Mouse (Mus musculus) layer of hippocampus, postnatal 10 days (tissue): Measurements from ENCODE around the gene Slk. TPM values are rescaled to one million over a fixed set of nuclear protein-coding genes. Genes with fewer than 3 reads are reported as not detected.
"Not testable (repeated sequence)": the region's sequence is repeated elsewhere in the genome, so short reads cannot be mapped to it uniquely, and the experiment has no call there.

Experiments
- DNase-seq, 2 experiments: peaks; one replicate each; pipeline ENCODE4 v3.0.0; 2021; ENCODE audit warnings: low spot score in 2 of 2
- total RNA-seq, 2 experiments: library from RNA; stranded (reverse); gene quantifications; 2 replicates each; pipeline ENCODE4 v1.2.3; 2021

Slk gene
- total RNA-seq, 2 experiments from 2014 or later, result 40.0 to 44.3 TPM

DNA sequence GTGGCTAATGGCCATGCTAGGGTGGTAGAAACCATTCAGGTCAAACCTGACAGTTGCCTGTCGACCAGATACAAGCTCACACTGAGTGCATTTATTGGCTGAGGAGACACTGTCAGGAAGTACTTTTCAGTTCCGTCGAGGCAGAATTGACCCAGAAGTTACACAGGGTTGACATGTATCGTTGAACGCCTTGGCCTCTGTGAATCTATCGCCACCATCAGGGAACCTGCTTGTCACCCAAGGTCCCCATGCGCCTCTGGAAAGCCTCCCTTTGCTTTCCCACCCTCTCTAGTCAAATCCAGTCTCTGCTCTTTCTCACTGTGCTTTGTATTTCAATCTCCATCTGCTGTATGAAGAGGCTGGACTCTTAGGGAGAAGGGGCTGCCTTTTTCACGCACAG is 13.5 kb upstream of the Slk start:
- no peak for DNase-seq

GRCm38 (mm10) chr19:47570042-47570441 is 9.4 kb upstream of the Slk start:
- no peak for DNase-seq

- not testable (repeated sequence) for DNase-seq
These were observed 7.5 kb upstream of the Slk start for GRCm38 (mm10) chr19:47571981-47572380.

GRCm38 (mm10) chr19:47573718-47574117 is 5.8 kb upstream of the Slk start:
- no peak for DNase-seq

GRCm38 (mm10) chr19:47578581-47579224 is 775 bp upstream of the Slk start:
- peak in 1 of 2 experiments; percentile 15 for DNase-seq

- peak in 1 of 2 experiments; percentile 28 for DNase-seq
These were observed 532 bp downstream of the Slk start for GRCm38 (mm10) chr19:47579788-47580631.

GRCm38 (mm10) chr19:47585772-47586171 is 6.3 kb downstream of the Slk start:
- no peak for DNase-seq

- DNase-seq, result no peak
These were observed 7.5 kb downstream of the Slk start for GRCm38 (mm10) chr19:47587009-47587408.

- DNase-seq, result no peak
These were observed 29.0 kb downstream of the Slk start for GRCm38 (mm10) chr19:47608513-47608912.

GRCm38 (mm10) chr19:47613442-47613841 is 34.0 kb downstream of the Slk start:
- no peak for DNase-seq

DNA sequence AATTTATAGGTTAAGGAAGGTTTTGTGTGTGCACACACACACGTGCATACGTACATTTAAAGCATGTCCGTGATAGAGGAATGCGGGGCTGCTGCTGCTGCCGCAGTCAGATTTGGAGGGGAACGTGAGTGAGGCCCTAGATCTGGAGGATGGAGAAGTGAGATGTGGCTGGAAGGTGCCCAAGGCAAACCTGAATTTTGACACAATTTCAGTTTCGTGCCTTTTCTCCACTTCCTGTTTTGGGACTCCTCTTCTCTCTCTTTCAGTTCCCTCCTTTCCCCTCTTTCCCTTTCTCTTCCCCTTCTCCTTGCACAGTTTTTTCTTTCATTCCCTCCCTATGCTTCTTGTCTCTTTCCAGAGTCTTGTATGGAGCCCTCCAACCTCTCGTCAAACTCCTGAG is 42.0 kb downstream of the Slk start:
- DNase-seq, result no peak

- DNase-seq, result no peak
These were observed 45.6 kb downstream of the Slk start for GRCm38 (mm10) chr19:47624940-47625711.

- no peak for DNase-seq
These were observed 48.0 kb downstream of the Slk start for GRCm38 (mm10) chr19:47627450-47627849.

DNA sequence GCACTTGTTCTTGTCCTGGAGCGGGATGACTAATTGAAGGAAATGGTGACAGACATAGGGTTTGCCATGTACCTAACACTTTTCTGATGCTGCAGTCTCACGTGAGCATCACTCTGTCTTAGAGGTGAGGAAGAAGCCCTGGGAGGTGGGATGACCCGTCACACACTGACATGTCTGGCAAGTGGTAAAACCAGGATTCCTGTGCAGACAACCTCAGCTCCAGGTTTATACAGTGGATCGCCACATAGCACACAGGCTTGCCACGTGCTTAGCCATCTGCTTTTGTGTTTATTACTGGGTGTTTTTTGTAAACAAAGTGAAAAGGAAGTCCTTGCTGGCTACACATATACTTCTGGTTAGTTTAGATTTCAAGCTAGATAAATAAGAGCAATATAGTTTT is 49.6 kb downstream of the Slk start:
- no peak for DNase-seq

GRCm38 (mm10) chr19:47630381-47630780 is 50.9 kb downstream of the Slk start:
- no peak for DNase-seq

GRCm38 (mm10) chr19:47631799-47632198 is 52.3 kb downstream of the Slk start:
- DNase-seq, result no peak

DNA sequence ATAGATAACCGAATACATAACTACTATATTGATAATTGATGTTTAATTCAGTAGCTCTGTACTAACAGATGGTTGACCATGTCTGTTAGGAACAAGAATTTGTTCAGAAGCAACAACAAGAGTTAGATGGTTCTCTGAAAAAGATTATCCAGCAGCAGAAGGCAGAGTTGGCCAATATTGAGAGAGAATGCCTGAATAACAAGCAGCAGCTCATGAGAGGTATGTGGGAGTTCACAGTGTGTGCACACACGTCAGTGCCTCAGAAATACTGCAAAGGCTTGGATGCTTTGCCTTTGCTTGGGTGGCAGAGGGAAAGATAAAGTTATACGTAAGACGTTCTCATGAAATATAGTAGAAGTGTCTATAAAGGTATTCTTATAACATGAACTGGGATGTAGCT is 55.9 kb downstream of the Slk start:
- no peak for DNase-seq

DNA sequence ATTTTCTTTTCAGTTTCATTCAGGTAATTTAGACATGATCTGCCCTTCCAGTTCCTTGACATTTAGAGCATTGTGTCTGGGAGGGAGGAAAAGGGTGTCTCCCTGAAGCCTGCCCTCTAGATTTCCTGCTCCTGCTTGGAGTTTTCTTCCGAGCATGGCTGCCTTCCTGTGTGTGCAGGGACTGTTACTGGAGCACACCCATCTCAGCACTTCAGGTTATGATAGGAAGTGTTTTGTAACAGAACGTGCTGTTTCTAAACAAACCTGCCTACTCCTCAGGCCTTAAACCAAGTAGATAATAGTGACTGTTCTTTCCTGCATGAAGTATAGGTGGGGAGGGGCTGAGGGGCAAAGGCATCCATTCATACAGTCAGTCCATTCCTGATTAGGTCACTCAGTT is 64.4 kb downstream of the Slk start:
- DNase-seq, result no peak

DNA sequence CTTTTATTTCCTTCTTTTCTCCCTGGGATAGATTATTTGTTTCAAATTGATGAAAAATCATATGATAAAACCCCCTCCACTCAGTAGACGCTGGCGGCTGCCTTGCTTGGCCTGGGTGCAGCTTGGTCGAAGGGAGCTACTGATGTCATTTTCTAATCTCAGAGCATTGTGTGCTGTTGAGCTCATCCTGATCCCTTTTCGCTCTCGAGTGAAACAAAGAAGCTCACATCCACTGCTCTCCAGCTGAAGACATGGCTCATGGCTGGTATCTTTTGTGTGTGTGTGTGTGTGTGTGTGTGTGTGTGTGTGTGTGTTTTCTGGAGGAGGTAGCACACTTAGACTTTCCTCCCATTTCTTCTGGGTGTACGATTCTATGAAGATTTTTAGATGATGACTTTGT is 66.1 kb downstream of the Slk start:
- no peak for DNase-seq

GRCm38 (mm10) chr19:47646508-47647120 is 67.1 kb downstream of the Slk start:
- DNase-seq, result no peak

DNA sequence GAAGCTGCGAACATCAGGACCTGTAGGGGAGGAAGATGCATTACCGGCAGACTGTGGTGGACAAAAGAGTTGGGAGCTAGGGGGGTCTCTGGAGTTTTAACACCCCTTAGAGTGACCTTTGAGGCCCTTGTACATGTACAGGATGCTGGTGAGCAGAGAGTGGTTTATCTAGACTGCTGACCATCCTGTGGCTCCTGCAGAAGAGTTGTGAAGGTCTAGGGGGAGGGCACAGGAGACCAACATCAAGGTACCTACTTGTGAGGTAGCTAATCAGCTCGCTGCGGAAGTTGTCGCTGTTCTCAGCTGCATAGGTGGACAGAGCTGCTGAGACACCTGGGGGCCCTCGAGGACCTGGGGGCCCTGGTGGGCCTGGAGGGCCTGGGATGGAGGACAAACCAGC is 69.6 kb downstream of the Slk start:
- no peak for DNase-seq
